Mouse (Mus musculus): ENCODE measurements around the gene Il27ra. TPM values are rescaled to one million over a fixed set of nuclear protein-coding genes. Genes with fewer than 3 reads are reported as not detected.
"Not testable (repeated sequence)": the region's sequence is repeated elsewhere in the genome, so short reads cannot be mapped to it uniquely, and the experiment has no call there.

Il27ra gene
- total RNA-seq, 2 experiments from 2014 or later, result 2.6 to 3.8 TPM

DNA sequence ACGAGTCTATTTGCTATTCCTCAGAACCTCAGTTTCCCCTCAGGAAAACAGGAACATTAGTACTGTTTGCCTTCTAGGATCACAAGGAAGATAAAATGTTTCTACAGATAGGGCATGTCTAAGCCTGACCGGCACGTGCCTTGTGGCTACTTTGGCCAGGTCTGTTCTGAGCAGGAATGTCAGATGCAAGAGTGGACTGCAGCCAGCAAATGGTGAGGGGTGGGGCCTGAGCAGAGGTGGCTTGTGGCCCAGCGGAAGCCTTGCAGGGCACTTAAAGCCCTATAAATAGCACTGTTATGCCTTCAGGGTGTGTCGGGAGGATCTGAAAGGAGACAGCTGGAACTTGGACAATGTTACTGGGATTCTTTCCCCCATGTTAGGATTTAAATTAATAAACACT is 19.3 kb downstream of the Il27ra start:
- DNase-seq (ENCODE audit: low spot score in 2 of 2), result no peak

DNA sequence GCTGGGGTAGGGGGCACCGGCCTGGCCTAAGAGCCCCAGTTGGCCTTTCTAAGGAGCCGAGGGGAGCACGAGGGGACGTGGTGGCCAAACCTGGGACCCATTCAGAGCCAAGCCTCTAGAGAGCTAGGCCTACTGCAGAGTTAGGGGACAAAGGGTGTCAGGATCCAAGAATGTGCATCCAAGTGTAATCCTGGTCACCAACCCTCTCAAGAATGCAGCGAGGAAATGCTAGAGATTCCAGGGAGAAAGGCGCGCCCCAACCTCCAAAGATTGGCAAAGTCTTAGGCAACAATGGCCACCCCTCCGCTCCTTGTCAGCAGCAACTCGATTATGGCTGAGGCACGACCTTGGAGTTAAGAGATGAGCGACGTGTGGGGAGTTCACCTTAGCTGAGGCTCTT is 20.8 kb downstream of the Il27ra start:
- DNase-seq (ENCODE audit: low spot score in 2 of 2), result no peak

DNA sequence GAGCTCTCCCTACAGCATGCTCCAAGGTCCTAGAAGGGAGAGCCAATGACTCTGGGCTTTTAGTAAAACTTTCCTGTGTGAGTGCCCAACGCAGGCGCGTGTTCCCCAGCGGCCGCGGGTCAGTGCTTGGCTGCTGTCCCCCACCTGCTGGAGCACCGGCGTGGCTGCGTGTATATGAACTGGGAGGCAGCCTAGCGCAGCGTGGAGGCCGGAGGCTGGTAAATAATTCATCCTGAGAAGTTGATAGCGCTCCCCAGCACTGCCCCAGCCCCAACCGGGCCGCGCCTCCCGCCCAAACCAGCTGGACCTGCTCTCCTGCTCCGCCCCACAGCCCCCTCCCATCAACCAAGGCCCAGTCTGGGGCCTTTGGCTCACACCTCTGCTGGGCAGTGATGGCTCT is 21.3 kb downstream of the Il27ra start, which contains the start of gene Palm3:
Palm3 (plus strand) TSS at position 376 of the 400 bp plus-strand sequence.
- no peak for DNase-seq (ENCODE audit: low spot score in 2 of 2)

DNA sequence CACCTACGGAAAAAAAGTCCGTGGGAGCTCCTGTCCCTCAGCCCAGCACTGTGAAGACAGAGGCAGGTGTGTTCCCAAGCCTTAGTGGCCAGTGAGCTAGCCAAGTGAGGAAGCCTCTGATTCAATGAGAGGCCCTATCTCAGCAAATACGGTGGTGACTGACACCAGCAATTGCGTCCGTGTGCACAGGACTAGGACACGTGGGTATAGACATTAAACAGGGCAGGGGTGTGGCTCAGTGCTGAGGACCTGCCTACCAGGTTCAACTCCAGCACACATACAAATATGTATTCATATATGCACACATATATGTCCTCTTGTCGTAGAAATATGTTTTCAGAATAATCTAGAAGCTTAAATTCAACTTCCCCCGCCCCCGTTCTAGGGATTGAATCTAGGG is 22.7 kb downstream of the Il27ra start:
- no peak for DNase-seq (ENCODE audit: low spot score in 2 of 2)

DNA sequence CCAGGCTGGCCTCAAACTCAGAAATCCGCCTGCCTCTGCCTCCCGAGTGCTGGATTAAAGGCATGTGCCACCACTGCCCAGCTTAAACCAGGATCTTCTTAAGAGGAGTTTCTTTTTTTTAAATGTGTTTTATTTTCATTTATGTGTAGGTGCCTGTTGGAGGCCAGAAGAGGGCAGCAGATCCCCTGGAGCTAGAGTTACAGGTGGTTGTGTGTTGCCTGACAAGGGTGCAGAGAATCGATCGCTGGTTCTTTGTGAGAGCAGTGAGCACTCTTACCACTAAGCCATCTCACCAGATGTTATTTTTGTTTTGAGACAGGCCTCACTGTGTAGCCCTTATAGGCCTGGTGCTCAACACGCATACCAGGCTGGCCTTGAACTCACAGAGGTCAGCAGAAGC is 26.6 kb downstream of the Il27ra start:
- no peak for DNase-seq (ENCODE audit: low spot score in 2 of 2)

DNA sequence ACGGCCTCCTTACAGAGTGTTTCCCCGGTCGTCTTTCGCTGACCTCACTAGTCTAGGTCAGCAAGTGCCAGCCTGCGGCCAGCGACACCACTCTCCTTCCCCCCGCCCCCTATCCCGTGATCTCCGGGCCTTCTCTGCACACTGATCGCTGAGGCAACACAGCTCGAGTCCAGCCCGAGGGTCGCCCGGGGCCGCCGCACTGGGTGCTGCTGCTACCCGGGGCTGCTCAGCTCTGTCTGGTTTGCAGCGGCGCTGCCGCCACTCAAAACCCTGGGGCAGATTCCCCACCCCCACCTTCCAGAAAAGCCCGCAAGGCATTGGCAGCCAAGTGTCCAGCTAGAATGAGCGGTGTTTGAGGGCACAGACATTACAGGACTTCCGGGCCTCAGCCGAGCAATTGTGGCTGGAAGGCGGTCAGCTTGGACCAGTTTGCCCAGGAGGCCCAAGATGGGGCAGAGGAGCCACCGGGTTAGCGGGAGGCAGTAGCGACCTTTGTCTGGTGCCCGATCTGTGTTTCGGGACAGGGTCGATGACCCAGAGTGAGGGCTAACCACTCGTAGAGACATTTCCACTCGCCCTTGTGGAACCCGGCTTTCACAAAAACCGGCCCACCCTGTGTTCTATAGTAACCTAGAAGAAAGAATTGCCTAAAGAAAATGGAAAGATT is 29.8 kb downstream of the Il27ra start:
- DNase-seq (ENCODE audit: low spot score in 2 of 2), result no peak

DNA sequence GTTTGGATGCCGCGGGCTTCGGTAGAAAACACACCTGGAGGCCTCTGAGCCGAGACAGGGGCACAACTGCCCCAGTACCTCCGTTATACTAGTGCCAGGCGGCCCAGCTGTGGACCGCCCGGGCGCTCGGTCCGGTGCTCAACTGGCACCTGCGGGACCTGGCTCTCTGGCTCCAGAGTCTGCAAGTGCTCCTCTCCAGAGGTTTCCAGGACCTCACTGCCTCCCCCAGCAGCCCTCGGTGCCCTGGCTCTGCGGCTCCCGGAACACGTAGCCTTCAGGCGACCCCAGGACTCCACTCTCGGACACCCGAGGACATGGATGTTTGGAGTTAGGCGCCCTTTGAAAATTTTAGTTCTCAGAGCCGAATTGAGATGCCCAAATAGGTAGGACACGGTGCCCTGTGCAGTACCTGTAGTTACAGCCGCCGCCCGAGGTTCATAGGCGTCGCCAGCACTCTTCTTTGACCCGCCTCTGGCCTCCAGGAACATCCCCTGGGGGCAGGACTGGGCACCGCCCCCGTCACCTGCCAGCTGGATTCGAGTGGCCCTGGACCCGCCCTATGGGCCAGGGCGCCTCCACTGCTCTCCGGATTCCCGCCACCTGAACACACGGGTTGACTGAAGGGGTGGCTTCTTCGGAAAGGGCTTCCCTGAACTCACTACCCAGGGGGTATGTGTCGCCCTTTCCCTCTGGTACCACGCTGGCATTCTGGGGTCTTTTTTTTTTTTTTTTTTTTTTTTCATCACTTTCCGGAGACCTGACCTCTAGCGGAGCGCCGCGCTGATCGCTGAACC is 30.5 kb downstream of the Il27ra start, which contains the start of gene 2210011C24Rik:
2210011C24Rik (minus strand) TSS at position 467 of the 794 bp plus-strand sequence.
- no peak for DNase-seq (ENCODE audit: low spot score in 2 of 2)

DNA sequence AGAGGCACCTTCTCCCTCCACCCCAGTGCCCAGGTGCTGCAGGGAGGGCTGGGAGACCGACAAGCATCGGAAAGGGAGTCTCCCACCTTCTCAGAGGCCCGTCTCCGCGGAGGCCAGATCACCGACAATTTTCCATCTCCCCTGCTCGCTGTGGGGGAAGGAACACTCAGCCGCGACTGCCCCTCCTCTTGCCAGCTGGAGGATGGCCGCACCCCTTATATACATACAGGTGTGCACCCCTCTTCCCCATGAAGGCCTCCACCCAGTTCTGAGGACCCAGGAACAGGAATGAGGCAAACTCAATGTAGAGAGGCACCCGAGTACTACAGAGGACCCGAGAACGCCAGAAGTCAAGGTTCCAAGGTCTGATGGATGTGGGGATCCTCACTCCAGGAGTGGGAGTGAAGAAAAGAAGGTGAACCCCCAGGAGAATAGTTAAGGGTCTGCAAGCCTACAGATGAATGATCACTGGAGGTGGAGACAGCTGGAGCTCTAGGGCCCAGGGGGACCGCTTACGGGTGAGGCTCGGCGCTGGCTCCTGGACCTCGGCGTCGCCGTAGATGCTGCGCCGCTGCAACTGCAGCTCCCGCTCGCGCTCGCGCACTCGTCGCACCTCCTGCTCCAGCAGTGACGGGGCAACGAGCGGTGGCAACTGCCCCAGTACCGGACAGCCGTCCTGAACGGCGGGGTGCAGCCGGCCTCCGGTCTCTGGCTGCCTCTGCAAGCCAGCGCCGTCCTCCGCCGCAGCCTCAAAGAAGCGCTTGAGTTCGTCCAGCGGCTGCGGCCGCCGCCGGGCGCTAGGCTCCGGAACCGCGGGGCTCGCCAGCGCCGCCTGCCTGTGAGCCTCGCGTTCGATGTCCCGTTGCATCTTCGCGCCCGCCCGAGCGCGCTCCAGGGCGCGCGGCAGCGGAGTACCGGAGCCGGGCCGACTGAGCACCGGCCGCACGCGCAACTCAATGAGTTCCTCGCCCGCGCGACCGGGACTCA is 31.5 kb downstream of the Il27ra start:
- DNase-seq (ENCODE audit: low spot score in 2 of 2), result peak in 1 of 2 experiments; percentile 53

DNA sequence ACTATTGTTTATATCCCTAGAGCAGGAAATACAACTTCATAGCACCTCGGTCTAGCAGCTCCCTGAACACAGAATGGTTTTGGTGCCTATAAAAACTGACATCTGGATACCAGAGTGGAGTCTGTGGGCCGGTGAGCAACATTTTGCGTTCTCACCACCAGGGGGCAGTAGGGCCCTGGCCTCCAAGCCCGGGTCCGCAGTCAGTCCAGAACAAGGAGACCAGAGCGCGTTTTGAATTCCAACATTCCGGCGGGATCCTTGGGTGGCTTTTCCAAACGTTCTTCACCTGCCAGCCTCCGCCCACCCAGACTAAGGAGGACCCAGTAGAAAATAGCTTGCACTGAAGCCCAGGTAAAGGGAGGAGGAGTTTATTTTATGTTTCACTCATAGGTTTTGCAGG is 32.5 kb downstream of the Il27ra start:
- peak; percentile 74 to 81 for DNase-seq (ENCODE audit: low spot score in 2 of 2)

DNA sequence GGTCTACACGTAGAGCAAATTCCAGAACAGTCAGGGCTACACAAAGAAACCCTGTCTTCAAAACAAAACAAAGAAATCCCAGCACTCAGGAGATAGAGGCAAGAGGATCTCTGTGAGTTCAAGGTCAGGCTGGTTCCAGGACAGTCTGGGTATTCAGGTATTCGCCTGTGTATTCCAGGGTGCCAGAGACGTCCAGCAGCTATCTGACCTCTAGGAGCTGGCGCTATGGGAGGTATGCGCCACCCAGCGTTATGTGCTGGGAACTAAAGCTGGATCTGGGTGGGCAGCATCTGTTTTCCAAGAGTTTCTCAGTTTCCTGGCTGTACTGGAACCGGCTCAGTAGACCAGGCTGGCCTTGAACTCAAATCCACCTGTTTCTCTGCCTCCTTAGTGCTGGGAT is 34.0 kb downstream of the Il27ra start:
- no peak for DNase-seq (ENCODE audit: low spot score in 2 of 2)

DNA sequence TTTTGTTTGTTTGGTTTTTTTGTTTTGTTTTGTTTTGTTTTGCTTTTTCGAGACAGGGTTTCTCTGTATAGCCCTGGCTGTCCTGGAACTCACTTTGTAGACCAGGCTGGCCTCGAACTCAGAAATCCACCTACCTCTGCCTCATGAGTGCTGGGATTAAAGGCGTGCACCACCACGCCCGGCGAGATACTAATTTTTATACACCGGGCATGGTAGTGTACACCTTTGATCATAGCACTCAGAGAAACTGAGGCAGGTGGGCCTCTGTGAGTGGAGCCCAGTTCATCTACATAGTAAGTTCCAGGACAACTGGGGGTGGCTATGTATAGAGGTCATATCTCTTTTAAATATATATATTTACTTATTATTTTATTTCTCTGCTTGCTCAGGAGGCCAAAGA is 36.9 kb downstream of the Il27ra start:
- not testable (repeated sequence) for DNase-seq (ENCODE audit: low spot score in 2 of 2)

DNA sequence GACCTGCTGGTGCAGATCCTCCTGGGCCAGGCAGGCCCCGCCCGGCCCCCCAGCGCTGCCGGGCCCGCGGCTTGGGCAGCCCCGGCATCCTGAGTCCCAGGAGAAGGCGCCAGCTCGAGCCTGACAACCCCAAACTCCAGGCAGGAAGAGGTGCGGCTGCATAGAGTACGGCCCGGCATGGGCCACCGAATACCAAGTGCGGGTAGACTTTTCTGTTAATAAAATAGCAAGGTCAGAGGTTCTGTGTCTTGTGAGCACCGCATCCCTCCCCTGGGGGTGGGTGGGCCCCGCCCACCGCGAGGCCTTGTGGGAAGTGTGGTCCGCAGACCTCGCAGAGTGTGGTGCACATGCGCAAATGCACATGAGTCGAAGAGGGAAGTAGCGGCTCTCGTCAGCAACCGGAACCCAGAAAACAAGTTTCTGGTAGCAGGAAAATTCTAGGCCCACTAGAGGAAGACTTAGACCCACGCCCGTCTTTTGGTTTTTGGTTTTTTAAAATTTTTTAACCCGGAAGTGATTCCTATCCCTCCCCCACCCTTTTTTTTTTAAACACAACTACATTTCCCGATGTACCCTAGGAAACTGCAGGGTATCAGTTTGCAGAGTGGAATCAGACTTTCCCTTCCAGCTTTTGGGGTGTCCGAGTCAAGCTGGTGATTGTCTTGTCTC is 37.7 kb downstream of the Il27ra start:
- peak; percentile 68 to 89 for DNase-seq (ENCODE audit: low spot score in 2 of 2)

DNA sequence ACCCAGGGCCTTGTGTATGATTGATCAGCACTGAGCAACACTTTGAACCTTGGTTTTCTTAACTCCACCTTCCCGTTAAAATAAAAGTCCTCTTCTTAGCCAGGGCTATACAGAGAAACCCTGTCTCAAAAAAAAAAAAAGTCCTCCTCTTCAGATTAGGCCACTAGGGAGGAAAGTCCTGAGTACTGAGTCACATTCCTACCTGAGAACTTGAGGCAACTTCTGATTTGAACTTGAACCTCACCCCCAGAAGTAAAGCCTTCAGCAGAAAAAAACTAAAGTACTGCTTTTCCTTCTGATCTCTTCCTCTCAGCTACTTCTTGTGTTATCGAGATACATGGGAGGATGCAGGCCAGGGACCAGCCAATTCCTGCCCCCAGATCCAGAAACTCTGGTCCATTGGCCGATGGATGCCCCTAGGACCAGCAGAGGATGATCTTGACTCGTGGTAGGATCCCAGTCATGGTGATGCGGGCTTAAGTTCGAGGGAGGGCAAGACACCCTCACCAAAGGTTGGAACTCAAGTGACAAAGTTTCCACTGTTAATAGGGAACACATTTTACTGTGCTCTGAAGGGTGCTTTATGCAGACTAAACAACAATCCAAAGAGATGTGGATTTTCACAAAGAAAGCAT is 38.7 kb downstream of the Il27ra start:
- DNase-seq (ENCODE audit: low spot score in 2 of 2), result no peak

DNA sequence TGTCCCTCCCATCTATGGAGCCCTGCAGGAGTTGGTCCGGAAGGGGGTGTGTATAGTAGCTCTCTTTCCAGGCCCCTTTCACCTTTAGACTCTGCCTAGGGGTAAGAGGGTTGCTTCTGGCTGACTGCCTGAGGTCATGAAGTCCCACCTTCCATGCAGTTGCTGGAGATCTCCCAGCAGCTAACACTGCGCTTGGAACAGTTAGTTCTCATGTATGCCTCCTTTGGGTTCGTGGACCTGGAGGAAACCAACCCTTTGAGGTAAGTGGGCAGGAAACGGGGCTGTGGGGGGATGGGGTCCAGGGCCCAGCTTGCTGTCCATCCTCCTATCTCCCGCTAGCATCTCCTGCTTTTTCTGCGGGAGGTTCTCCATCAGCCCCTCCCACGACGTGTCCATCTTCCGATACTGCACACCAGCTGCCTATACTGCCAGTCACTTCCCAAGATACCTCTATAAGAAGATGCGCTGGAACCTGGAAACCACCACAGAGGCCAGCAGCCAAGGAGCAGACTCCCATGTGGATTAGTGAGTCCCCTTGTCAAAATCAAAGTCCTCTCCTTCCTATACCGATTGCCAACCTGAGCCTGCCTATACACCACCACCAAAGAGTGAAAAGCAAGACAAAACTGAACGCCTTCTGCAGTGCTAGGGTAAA is 39.3 kb downstream of the Il27ra start:
- DNase-seq (ENCODE audit: low spot score in 2 of 2), result no peak

DNA sequence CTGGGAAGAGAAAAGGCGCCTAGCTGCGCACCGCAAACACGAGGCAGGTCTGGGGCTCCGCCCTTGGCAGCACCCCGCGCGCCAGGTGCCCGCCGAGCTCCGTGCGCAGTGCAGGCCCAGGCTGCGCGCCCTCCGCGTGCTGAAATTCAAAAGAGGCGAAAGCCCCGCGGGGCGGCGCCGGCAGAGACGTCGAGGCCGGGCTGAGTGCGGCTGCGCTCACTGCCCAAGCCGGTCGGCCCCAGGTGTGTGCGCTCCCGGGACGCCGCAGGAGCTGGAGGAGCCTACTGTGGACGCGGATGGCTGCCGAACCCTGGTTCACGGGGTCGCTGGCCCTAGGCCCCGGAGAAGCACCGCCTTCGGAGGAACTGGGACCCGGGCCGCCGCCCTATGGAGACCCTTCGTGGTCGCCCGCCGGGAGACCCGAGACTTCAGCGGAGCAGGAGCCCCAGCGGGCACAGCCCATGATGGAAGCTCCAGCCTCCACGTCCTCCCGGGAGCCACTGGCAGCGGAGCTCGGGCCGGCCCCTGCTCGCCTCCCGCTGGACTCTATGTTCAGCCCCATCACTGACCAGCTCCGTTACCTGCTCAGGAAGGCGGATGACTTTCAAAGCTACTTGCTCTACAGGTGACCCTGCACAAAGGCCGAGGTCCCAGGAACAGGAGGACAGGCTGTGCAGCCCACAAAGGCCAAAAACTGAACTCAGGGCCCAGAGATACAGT is 40.9 kb downstream of the Il27ra start, which contains the start of gene 1700067K01Rik:
1700067K01Rik (plus strand) TSS at position 222 of the 720 bp plus-strand sequence.
- no peak for DNase-seq (ENCODE audit: low spot score in 2 of 2)

DNA sequence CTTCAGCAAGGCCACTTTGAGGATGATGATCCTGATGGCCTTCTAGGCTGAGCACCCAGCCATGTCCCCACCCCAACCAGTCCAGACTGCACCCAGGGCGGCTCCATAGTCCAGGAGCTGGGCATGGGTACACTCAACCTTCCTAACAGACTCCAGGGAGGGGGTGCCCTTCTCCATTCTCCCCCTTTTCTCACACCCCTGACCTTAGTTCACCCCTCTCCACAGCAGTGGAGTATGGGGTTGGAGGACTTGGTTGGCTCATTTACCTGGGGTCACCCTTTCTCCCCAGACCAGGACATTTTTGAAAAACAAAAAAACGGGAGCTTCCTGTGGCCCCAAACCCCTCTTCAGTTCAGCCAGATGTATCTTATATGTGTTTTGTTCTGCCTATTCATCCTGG is 42.6 kb downstream of the Il27ra start:
- no peak for DNase-seq (ENCODE audit: low spot score in 2 of 2)

DNA sequence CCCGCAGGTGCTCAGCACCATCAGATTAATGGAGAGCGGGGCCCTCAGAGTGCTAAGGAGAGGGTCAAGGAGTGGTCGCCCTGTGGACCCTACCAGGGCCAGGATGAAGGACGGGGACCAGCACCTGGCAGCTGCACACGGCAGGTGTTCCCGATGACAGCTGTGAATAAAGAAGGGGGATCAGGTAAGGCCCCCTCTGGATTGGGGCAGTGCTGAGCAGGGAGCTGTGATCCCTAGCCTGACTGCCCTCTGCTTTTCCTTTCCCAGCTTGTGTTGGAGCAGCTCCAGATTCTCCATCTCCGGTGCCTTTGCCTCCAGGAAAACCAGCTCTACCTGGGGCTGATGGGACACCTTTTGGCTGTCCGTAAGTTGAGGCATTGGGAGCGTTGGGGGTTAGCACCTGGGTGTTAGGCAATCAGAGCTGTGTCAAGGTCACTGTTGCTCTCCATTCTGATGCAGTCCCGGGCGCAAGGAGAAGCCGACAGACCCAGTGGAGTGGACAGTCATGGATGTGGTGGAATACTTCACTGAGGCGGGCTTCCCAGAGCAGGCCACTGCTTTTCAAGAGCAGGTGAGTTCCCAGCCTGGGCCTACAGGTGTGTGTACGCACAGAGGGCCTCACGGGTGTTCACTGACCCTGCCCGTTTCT is 43.2 kb downstream of the Il27ra start:
- DNase-seq (ENCODE audit: low spot score in 2 of 2), result no peak

DNA sequence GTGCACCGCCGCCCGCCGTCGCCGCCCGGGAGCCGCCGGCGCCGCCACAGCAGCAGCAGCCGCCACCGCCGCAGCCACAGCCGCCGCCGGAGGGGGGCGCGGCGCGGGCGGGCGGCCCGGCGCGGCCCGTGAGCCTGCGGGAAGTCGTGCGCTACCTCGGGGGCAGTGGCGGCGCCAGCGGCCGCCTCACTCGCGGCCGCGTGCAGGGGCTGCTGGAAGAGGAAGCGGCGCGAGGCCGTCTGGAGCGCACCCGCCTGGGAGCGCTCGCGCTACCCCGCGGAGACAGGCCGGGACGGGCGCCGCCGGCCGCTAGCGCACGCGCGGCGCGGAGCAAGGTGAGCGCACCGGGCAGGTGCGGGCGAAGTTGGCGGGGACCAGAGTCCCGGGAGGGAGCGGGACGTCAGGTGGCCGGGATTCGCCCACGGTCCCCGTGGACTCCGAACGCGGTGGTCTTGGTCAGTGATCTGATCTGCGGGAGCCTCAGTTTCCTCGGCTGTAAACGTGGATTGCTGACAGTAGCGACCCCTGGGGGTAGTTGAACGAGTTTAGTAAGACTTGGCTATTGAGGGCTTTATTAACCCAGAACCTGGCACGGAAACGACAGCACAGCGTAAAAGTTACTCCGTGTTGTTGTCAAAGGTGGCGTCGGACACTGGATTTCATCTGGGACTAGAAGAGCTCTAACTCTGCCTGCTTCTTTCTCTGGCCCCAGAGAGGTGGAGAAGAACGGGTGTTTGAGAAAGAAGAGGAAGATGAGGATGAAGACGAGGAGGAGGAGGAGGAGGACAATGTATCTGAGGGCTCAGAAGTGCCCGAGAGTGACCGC is 43.9 kb downstream of the Il27ra start:
- DNase-seq (ENCODE audit: low spot score in 2 of 2), result no peak

Data from adrenal gland, postnatal 4 days (tissue).